Mouse (Mus musculus) thymus, adult 2 months (tissue): Measurements from ENCODE around the gene Gm3336.

Experiments used
- CTCF ChIP-seq: fragments of 200-500 bp; IDR thresholded peaks from 2 replicates; pipeline ENCODE4 v1.5.1; 2012; ENCODE audit warnings: mild to moderate bottlenecking, control low read depth, low read length, moderate library complexity, borderline replicate concordance; ENCODE audit not compliant: control insufficient read depth, poor library complexity, insufficient read depth; ENCODE audit errors: extremely low read depth
- POLR2A ChIP-seq: fragments of 200-500 bp; IDR thresholded peaks from 2 replicates; pipeline ENCODE4 v1.6.1; 2012; ENCODE audit warnings: mild to moderate bottlenecking, low read length, control low read depth, moderate library complexity; ENCODE audit not compliant: control insufficient read depth, poor library complexity, insufficient read depth; ENCODE audit errors: extremely low read depth

GRCm38 (mm10) chr8:70768231-70768776 is 50.0 kb downstream of the Gm3336 start:
- TF ChIP-seq POLR2A (no peak), CTCF (no peak)
